Mouse (Mus musculus) liver (tissue): ENCODE data around the gene Ints11.

Source experiments
- DNase-seq: peaks from one replicate; pipeline ENCODE4 v3.0.0-alpha.2; 2020; ENCODE audit warnings: mixed read lengths

The Ints11 gene

GRCm38 (mm10) chr4:155869317-155870033 is at the start of gene Ints11, which contains the start of gene Cptp:
Gene Ints11 (plus strand): TSS chr4:155869546.
Gene Cptp (minus strand): TSS chr4:155869440.
- DNase-seq = peak; percentile 97

- peak; percentile 25 for DNase-seq
Observed at GRCm38 (mm10) chr4:155821025-155821424, 48.3 kb upstream of the Ints11 start.

- no peak for DNase-seq
Observed at GRCm38 (mm10) chr4:155823443-155823842, 45.9 kb upstream of the Ints11 start.

- no peak for DNase-seq
Observed at GRCm38 (mm10) chr4:155829866-155830265, 39.5 kb upstream of the Ints11 start.

GRCm38 (mm10) chr4:155830596-155830995 is 38.8 kb upstream of the Ints11 start:
- no peak for DNase-seq

- peak; percentile 97 for DNase-seq
Observed at GRCm38 (mm10) chr4:155831205-155831766, 38.1 kb upstream of the Ints11 start, which contains the start of gene Aurkaip1. Gene Aurkaip1 (plus strand): TSS chr4:155831272.

GRCm38 (mm10) chr4:155831831-155832230 is 37.5 kb upstream of the Ints11 start:
- DNase-seq = peak; percentile 44

- no peak for DNase-seq
Observed at GRCm38 (mm10) chr4:155832321-155832720, 37.0 kb upstream of the Ints11 start.

GRCm38 (mm10) chr4:155833234-155833633 is 36.1 kb upstream of the Ints11 start:
- DNase-seq = no peak

GRCm38 (mm10) chr4:155833836-155834235 is 35.5 kb upstream of the Ints11 start:
- DNase-seq = peak; percentile 73

- no peak for DNase-seq
Observed at GRCm38 (mm10) chr4:155837404-155838010, 31.8 kb upstream of the Ints11 start.

GRCm38 (mm10) chr4:155838187-155839153 is 30.9 kb upstream of the Ints11 start:
- no peak for DNase-seq

GRCm38 (mm10) chr4:155839483-155839910 is 29.8 kb upstream of the Ints11 start, which contains the start of gene Mxra8:
Gene Mxra8 (plus strand): TSS chr4:155839680.
- peak; percentile 70 for DNase-seq

- no peak for DNase-seq
Observed at GRCm38 (mm10) chr4:155840076-155841002, 29.0 kb upstream of the Ints11 start.

GRCm38 (mm10) chr4:155841003-155841454 is 28.3 kb upstream of the Ints11 start:
- DNase-seq = peak; percentile 76

- DNase-seq = no peak
Observed at GRCm38 (mm10) chr4:155841651-155842270, 27.6 kb upstream of the Ints11 start.

- no peak for DNase-seq
Observed at GRCm38 (mm10) chr4:155843231-155843630, 26.1 kb upstream of the Ints11 start.

GRCm38 (mm10) chr4:155846871-155847578 is 22.3 kb upstream of the Ints11 start, which contains the start of gene Dvl1:
Gene Dvl1 (plus strand): TSS chr4:155847402.
- DNase-seq = peak; percentile 97

GRCm38 (mm10) chr4:155847591-155848352 is 21.6 kb upstream of the Ints11 start:
- DNase-seq = peak; percentile 56
